In genomic region chr3:145293207-145293606, GRCm38 (mm10) we compare ENCODE assay signal across 9 mouse cellular contexts. TPM values are rescaled to one million over a fixed set of nuclear protein-coding genes. Genes with fewer than 3 reads are reported as not detected.
DNase-seq lines count a peak whose midpoint lies in the region; ATAC-seq lines count a peak whose summit lies in the region.
"Had no signal": no experiment of that assay in that cellular context is flagged by ENCODE, and none has a peak within 500 bp of the region (broad histone marks: within the 10 kb centered on the region; RNA-seq: fewer than 3 reads in every experiment).

No protein-coding gene starts in this region.

- peak overlapping the region; percentile 96 for H3K4me2 ChIP-seq in heart, embryonic 14.5 days (ENCODE audit: low read length)
- H3K4me2 ChIP-seq in limb, embryonic 15.5 days, result peak overlapping the region; percentile 74
- H3K4me2 ChIP-seq in neural tube, embryonic 13.5 days, result peak overlapping the region; percentile 76

- H3K9me3 ChIP-seq in heart, embryonic 14.5 days (ENCODE audit: control insufficient read depth, low read length), result no peaks in the 10 kb centered on the region
- H3K9me3 ChIP-seq in limb, embryonic 15.5 days, result no peaks in the 10 kb centered on the region
- no peaks in the 10 kb centered on the region for H3K9me3 ChIP-seq in neural tube, embryonic 13.5 days

- ATAC-seq in frontal cortex, adult (ENCODE audit: low TSS enrichment), result peak; percentile 58
- peak; percentile 44; the same call in 1 of the 2 replicates for ATAC-seq in heart, embryonic 14.5 days (ENCODE audit: insufficient number of reproducible peaks, insufficient read depth, low FRiP score, low read depth)
- peak; percentile 11; the same call in 1 of the 2 replicates for ATAC-seq in limb, embryonic 15.5 days (ENCODE audit: insufficient number of reproducible peaks, low FRiP score, low TSS enrichment, low read depth)
- peak; percentile 44; the same call in 1 of the 2 replicates for ATAC-seq in neural tube, embryonic 13.5 days (ENCODE audit: low read depth)
- no peak for ATAC-seq in inflammation-experienced regulatory T-cells, adult 6 months

- no peaks in the 10 kb centered on the region for H3K36me3 ChIP-seq in heart, embryonic 14.5 days (ENCODE audit: control insufficient read depth, insufficient read depth, low read length)
- no peaks in the 10 kb centered on the region for H3K36me3 ChIP-seq in limb, embryonic 15.5 days
- no peaks in the 10 kb centered on the region for H3K36me3 ChIP-seq in neural tube, embryonic 13.5 days

- H3K27ac ChIP-seq in heart, embryonic 14.5 days (replicated peaks in 1 of 2; ENCODE audit: control insufficient read depth in 1 of 2, insufficient read depth in 1 of 2, low read depth in 2 of 2, low read length in 2 of 2), result 0 out of 4 replicates have a peak overlapping the region, but pooled peaks of 1 of the 2 experiments have one; percentile 9
- peak overlapping the region; percentile 79 for H3K27ac ChIP-seq in limb, embryonic 15.5 days
- H3K27ac ChIP-seq in neural tube, embryonic 13.5 days (replicated peaks), result no peak overlapping the region

- peak overlapping the region; percentile 58 for H3K9ac ChIP-seq in heart, embryonic 14.5 days (ENCODE audit: low read length)
- peak overlapping the region; percentile 47 for H3K9ac ChIP-seq in limb, embryonic 15.5 days
- H3K9ac ChIP-seq in neural tube, embryonic 13.5 days, result peak overlapping the region; percentile 65

- no peak for DNase-seq in frontal cortex, postnatal 14 days (ENCODE audit: low spot score in 2 of 2)
- peak; percentile 31 for DNase-seq in ZHBTc4 (ENCODE audit: low read depth, low spot score)
- no peak for DNase-seq in right cerebral cortex, postnatal 25 days

- no peaks in the 10 kb centered on the region; the same call in 1 of the 2 replicates for H3K27me3 ChIP-seq in heart, embryonic 14.5 days (ENCODE audit: control insufficient read depth, insufficient read depth, low read length)
- H3K27me3 ChIP-seq in limb, embryonic 15.5 days, result no peaks in the 10 kb centered on the region
- peaks cover 7% of the 10 kb centered on the region; the same call in 1 of the 2 replicates for H3K27me3 ChIP-seq in neural tube, embryonic 13.5 days

- H3K4me3 ChIP-seq in heart, embryonic 14.5 days (ENCODE audit: control insufficient read depth in 1 of 2, insufficient read depth in 1 of 2, low read depth in 1 of 2, low read length in 2 of 2), result peak overlapping the region; percentile 40 to 47
- H3K4me3 ChIP-seq in limb, embryonic 15.5 days, result peak overlapping the region; percentile 47
- H3K4me3 ChIP-seq in neural tube, embryonic 13.5 days, result peak overlapping the region; percentile 38
- H3K4me3 ChIP-seq: erythroblast, embryonic 14.5 days had no signal

- H3K4me1 ChIP-seq in heart, embryonic 14.5 days (ENCODE audit: control insufficient read depth in 2 of 2, insufficient read depth in 2 of 2, low read length in 2 of 2), result peaks cover 12 to 13% of the 10 kb centered on the region in 2 experiments; a peak in 3 of 4 replicates
- H3K4me1 ChIP-seq in limb, embryonic 15.5 days, result peaks cover 28% of the 10 kb centered on the region
- H3K4me1 ChIP-seq in neural tube, embryonic 13.5 days (replicated peaks), result peaks cover 17% of the 10 kb centered on the region

- WGBS in heart, embryonic 14.5 days, result under 1% methylated on average over 9 of the region's 9 CpGs
- WGBS in limb, embryonic 15.5 days, result under 1% methylated on average over 9 of the region's 9 CpGs
- WGBS in neural tube, embryonic 13.5 days, result 7% methylated on average over 9 of the region's 9 CpGs

RNA-seq across cellular contexts. Expression of gene Col24a1, which starts 0.9 kb away (rescaled TPM):
- 0.40 and 0.57 TPM in 2 replicates for polyA plus RNA-seq in heart, embryonic 14.5 days (2014; fragmentation: Nextera tagmentation; extraction: Ambion mirVana)
- polyA plus RNA-seq in limb, embryonic 15.5 days (2015; fragmentation: Nextera tagmentation; extraction: Ambion mirVana), result 11.0 and 11.5 TPM in 2 replicates
- polyA plus RNA-seq in neural tube, embryonic 13.5 days (2015; fragmentation: Nextera tagmentation; extraction: Ambion mirVana), result 0.46 and 0.98 TPM in 2 replicates
- polyA plus RNA-seq in inflammation-experienced regulatory T-cells, adult 6 months (2017; shearing (Covaris generic)), result under 1 TPM in 1 of 3 experiments, not detected in 2; 0.12 TPM
- polyA plus RNA-seq: erythroblast, embryonic 14.5 days had no signal
